Mouse (Mus musculus) ES-E14 (cell line): ENCODE data around the gene Rnf207.

ENCODE experiments used
- CHD2 ChIP-seq: IDR thresholded peaks from 2 replicates; pipeline ENCODE4 v1.6.1; 2014; ENCODE audit warnings: mild to moderate bottlenecking, low read depth, low read length, inconsistent platforms
- HCFC1 ChIP-seq: IDR thresholded peaks from 2 replicates; pipeline ENCODE4 v1.6.1; 2012; ENCODE audit warnings: low read length, inconsistent platforms, borderline replicate concordance; ENCODE audit not compliant: insufficient read depth
- MAFK ChIP-seq: IDR thresholded peaks from 2 replicates; pipeline ENCODE4 v1.6.1; 2014; ENCODE audit warnings: mild to moderate bottlenecking, low read depth, low read length, inconsistent platforms; ENCODE audit not compliant: insufficient read depth
- ZC3H11A ChIP-seq: IDR thresholded peaks from 2 replicates; pipeline ENCODE4 v1.6.1; 2012; ENCODE audit warnings: low read depth, mild to moderate bottlenecking, inconsistent platforms, low read length, borderline replicate concordance
- ZNF384 ChIP-seq: IDR thresholded peaks from 2 replicates; pipeline ENCODE4 v1.6.1; 2012; ENCODE audit warnings: low read depth, low read length, inconsistent platforms

GRCm38 (mm10) chr4:152340584-152341284, 21.9 kb upstream of the Rnf207 start:
- no peak for TF ChIP-seq ZNF384
- no peak for TF ChIP-seq CHD2
- no peak for TF ChIP-seq ZC3H11A
- TF ChIP-seq MAFK: no peak
- TF ChIP-seq HCFC1: no peak
